ENCODE assay signal across 15 mouse cellular contexts in the genomic region with DNA sequence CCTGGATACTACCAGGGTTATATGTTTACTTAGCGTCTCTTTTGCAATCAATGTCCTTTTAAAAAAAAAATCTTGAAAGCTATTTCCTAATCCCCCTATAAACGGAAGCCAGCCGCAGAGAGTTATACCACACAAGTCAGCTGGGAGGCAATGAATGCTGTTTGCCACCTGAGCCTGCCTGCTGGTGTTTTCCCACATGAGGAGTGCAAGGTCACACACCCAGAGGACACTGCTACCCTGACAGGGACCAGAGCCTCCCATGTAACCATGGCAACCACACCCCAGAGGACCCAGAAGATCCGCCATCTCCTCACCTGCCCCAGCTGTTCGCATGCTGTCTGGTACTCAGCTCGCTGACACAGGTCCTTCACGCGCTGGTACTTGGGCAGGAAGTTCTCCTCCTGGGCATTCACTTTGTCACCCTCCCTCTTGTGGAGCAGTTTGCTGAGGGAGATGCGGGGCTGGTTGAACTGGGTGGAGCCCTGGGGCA.
DNase-seq lines count a peak whose midpoint lies in the region; ATAC-seq and TF ChIP-seq lines count a peak whose summit lies in the region.
"Had no signal": no experiment of that assay in that cellular context is flagged by ENCODE, and none has a peak within 500 bp of the region (broad histone marks: within the 10 kb centered on the region; RNA-seq: fewer than 3 reads in every experiment).

No protein-coding gene starts in this region.

- no peaks in the 10 kb centered on the region for H3K27me3 ChIP-seq in heart, embryonic 15.5 days
- H3K27me3 ChIP-seq in stomach, embryonic 15.5 days (replicated peaks), result no peaks in the 10 kb centered on the region
- no peaks in the 10 kb centered on the region for H3K27me3 ChIP-seq in stomach, postnatal 0 days (ENCODE audit: control insufficient read depth, insufficient read depth, low read length)
- H3K27me3 ChIP-seq: limb, embryonic 15.5 days had no signal

- no peak for DNase-seq in heart, postnatal 4 days
- no peak for DNase-seq in stomach, postnatal 0 days (ENCODE audit: low spot score)
- DNase-seq in lung, adult 2 months, result peak; percentile 29
- no peak for DNase-seq in layer of hippocampus, adult 9-10 months (ENCODE audit: low spot score)
- DNase-seq in urinary bladder, postnatal 36 days (ENCODE audit: low spot score in 2 of 2), result no peak
- DNase-seq: adrenal gland, adult 2 months; gastrocnemius, postnatal 25 days; layer of hippocampus, postnatal 36 days; right cerebral cortex, postnatal 14 days had no signal

- no peak; the same call in 1 of the 2 replicates for TF ChIP-seq CTCF in stomach, postnatal 0 days (IDR thresholded peaks at IDR 0.05; ENCODE audit: low read depth)
- TF ChIP-seq CTCF in lung, adult 2 months (IDR thresholded peaks at IDR 0.05; ENCODE audit: insufficient read depth, low read length), result no peak

- no peak overlapping the region for H3K4me2 ChIP-seq in heart, embryonic 15.5 days
- no peak overlapping the region for H3K4me2 ChIP-seq in stomach, embryonic 15.5 days
- H3K4me2 ChIP-seq in stomach, postnatal 0 days (replicated peaks; ENCODE audit: low read depth), result no peak overlapping the region
- H3K4me2 ChIP-seq: limb, embryonic 15.5 days had no signal

- WGBS in heart, embryonic 15.5 days, result 74% methylated on average over 9 of the region's 9 CpGs
- 60% methylated on average over 9 of the region's 9 CpGs for WGBS in stomach, embryonic 15.5 days
- 56% methylated on average over 9 of the region's 9 CpGs for WGBS in stomach, postnatal 0 days
- 58% methylated on average over 9 of the region's 9 CpGs for WGBS in lung, adult 2 months

- TF ChIP-seq EP300 in stomach, postnatal 0 days (optimal IDR thresholded peaks at IDR 0.05), result no peak

- no peak for TF ChIP-seq POLR2A in lung, adult 2 months (IDR thresholded peaks at IDR 0.05; ENCODE audit: borderline replicate concordance, extremely low read depth, low read depth, low read length)

- peaks cover 8% of the 10 kb centered on the region; the same call in 1 of the 2 replicates for H3K36me3 ChIP-seq in heart, embryonic 15.5 days
- peaks cover 7% of the 10 kb centered on the region; the same call in 1 of the 2 replicates for H3K36me3 ChIP-seq in stomach, embryonic 15.5 days
- 0 out of 2 replicates have a peak, but pooled peaks cover 6% of the 10 kb centered on the region for H3K36me3 ChIP-seq in stomach, postnatal 0 days (ENCODE audit: control insufficient read depth, insufficient read depth, low read length)

- H3K9me3 ChIP-seq in heart, embryonic 15.5 days (replicated peaks), result no peaks in the 10 kb centered on the region
- H3K9me3 ChIP-seq in stomach, embryonic 15.5 days, result no peaks in the 10 kb centered on the region
- H3K9me3 ChIP-seq in stomach, postnatal 0 days (ENCODE audit: control insufficient read depth, low read length), result no peaks in the 10 kb centered on the region
- H3K9me3 ChIP-seq: limb, embryonic 15.5 days had no signal

- no peak overlapping the region for H3K4me3 ChIP-seq in heart, embryonic 15.5 days
- H3K4me3 ChIP-seq in stomach, embryonic 15.5 days (replicated peaks), result no peak overlapping the region
- H3K4me3 ChIP-seq in stomach, postnatal 0 days (ENCODE audit: low read depth, low read length), result no peak overlapping the region
- no peak overlapping the region for H3K4me3 ChIP-seq in lung, adult 2 months (replicated peaks; ENCODE audit: extremely low read depth, low read depth, low read length)
- H3K4me3 ChIP-seq: limb, embryonic 15.5 days had no signal

- 0 out of 2 replicates have a peak overlapping the region, but pooled peaks have one; percentile 5 for H3K27ac ChIP-seq in heart, embryonic 15.5 days
- peak overlapping the region; percentile 54; the same call in 1 of the 2 replicates for H3K27ac ChIP-seq in stomach, embryonic 15.5 days
- no peak overlapping the region for H3K27ac ChIP-seq in stomach, postnatal 0 days (replicated peaks)
- H3K27ac ChIP-seq: limb, embryonic 15.5 days had no signal

- ATAC-seq in heart, embryonic 15.5 days (replicated peaks; ENCODE audit: insufficient number of reproducible peaks, insufficient read depth, low FRiP score, low read depth), result no peak
- no peak for ATAC-seq in stomach, embryonic 15.5 days (ENCODE audit: insufficient read depth, low FRiP score, low read depth)
- ATAC-seq in stomach, postnatal 0 days (ENCODE audit: low FRiP score, low TSS enrichment), result no peak
- ATAC-seq in monocyte, adult 5-6 weeks (replicated peaks; ENCODE audit: insufficient number of reproducible peaks, low FRiP score, low TSS enrichment, poor library complexity, severe bottlenecking), result peak; percentile 22; the same call in 1 of the 2 replicates
- ATAC-seq: CD4-positive, CD25-positive, alpha-beta regulatory T cell, adult 4 months; intestine, embryonic 16.5 days had no signal

- H3K9ac ChIP-seq in heart, embryonic 15.5 days, result no peak overlapping the region
- H3K9ac ChIP-seq in stomach, embryonic 15.5 days, result no peak overlapping the region
- no peak overlapping the region for H3K9ac ChIP-seq in stomach, postnatal 0 days (ENCODE audit: low read length)
- H3K9ac ChIP-seq: limb, embryonic 15.5 days had no signal

- H3K4me1 ChIP-seq in heart, embryonic 15.5 days (replicated peaks), result peaks cover 43% of the 10 kb centered on the region
- H3K4me1 ChIP-seq in stomach, embryonic 15.5 days, result peaks cover 32% of the 10 kb centered on the region
- 0 out of 2 replicates have a peak, but pooled peaks cover 3% of the 10 kb centered on the region for H3K4me1 ChIP-seq in stomach, postnatal 0 days (replicated peaks; ENCODE audit: control insufficient read depth, insufficient read depth)
- H3K4me1 ChIP-seq in lung, adult 2 months (ENCODE audit: control insufficient read depth, insufficient read depth, low read length), result no peaks in the 10 kb centered on the region; the same call in 1 of the 2 replicates
